Mouse (Mus musculus) midbrain, embryonic 11.5 days (tissue): ENCODE data around the gene Mafk. TPM values are rescaled to one million over a fixed set of nuclear protein-coding genes. Genes with fewer than 3 reads are reported as not detected.
A peak's percentile ranks its signal among the peaks of the same experiment; 100 is the strongest.

Experiments
- ATAC-seq: fragments of 200-750 bp; cut with Nextera tagmentation; 2 replicates; pipeline ENCODE4 v1.8.0; 2017; ENCODE audit warnings: moderate TSS enrichment, moderate library complexity; ENCODE audit not compliant: low FRiP score
- DNase-seq: peaks from one replicate; pipeline ENCODE4 v3.0.0; 2015; ENCODE audit warnings: low spot score; ENCODE audit errors: missing footprints
- H3K27ac ChIP-seq: fragments of 300-500 bp; sonication (generic); 2 replicates; pipeline ENCODE4 v1.5.1; 2014; ENCODE audit warnings: low read depth, low read length
- H3K27me3 ChIP-seq: fragments of 300-500 bp; sonication (generic); 2 replicates; pipeline ENCODE4 v1.6.1; 2014; ENCODE audit warnings: mild to moderate bottlenecking, low read length, moderate library complexity, mixed read lengths; ENCODE audit not compliant: control insufficient read depth, insufficient read depth
- H3K36me3 ChIP-seq: fragments of 300-500 bp; sonication (generic); 2 replicates; pipeline ENCODE4 v1.6.1; 2014; ENCODE audit warnings: mild to moderate bottlenecking, low read length, moderate library complexity, mixed read lengths; ENCODE audit not compliant: control insufficient read depth, insufficient read depth
- H3K4me1 ChIP-seq: fragments of 300-500 bp; sonication (generic); 2 replicates; pipeline ENCODE4 v1.6.1; 2014; ENCODE audit warnings: low read length; ENCODE audit not compliant: control insufficient read depth, insufficient read depth
- H3K4me2 ChIP-seq: fragments of 300-500 bp; sonication (generic); 2 replicates; pipeline ENCODE4 v1.6.1; 2014; ENCODE audit warnings: mild to moderate bottlenecking, moderate library complexity
- H3K4me3 ChIP-seq: fragments of 300-500 bp; sonication (generic); 2 replicates; pipeline ENCODE4 v1.5.1; 2014; ENCODE audit warnings: low read depth, low read length
- H3K9ac ChIP-seq: fragments of 300-500 bp; sonication (generic); 2 replicates; pipeline ENCODE4 v1.6.1; 2014; ENCODE audit warnings: low read length
- H3K9me3 ChIP-seq: fragments of 300-500 bp; sonication (generic); 2 replicates; pipeline ENCODE4 v1.6.1; 2016; ENCODE audit warnings: low read length; ENCODE audit not compliant: control insufficient read depth
- WGBS: fragments of 180-500 bp; shearing (Covaris S2); extraction: QIAGEN DNeasy Blood & Tissue Kit; methylation state at CpG from one replicate; pipeline ENCODE4 v1.1.7; 2014; 5-methylcytosine and 5-hydroxymethylcytosine counted together
- polyA plus RNA-seq: library from polyadenylated mRNA; unstranded; fragments of >200 nt; fragmentation: Nextera tagmentation; extraction: Ambion mirVana; gene quantifications from 2 replicates; pipeline ENCODE4 v1.2.1, GENCODE M21; 2014

The Mafk gene
- polyA plus RNA-seq, 1 experiment from 2014 or later, result 5.1 TPM

GRCm38 (mm10) chr5:139821466-139822459, 30.4 kb downstream of the Mafk start:
- Histone ChIP-seq H3K4me2 (no peak overlapping the region), H3K9ac (no peak overlapping the region), H3K27me3 (no peaks in the 10 kb centered on the region), H3K36me3 (peaks cover 6% of the 10 kb centered on the region; the same call in 1 of the 2 replicates), H3K9me3 (no peaks in the 10 kb centered on the region), H3K4me3 (no peak overlapping the region), H3K4me1 (peaks cover 8% of the 10 kb centered on the region), H3K27ac (no peak overlapping the region)
- ATAC-seq (no peak), DNase-seq (no peak)
- WGBS, result 86% methylated on average over 12 of the region's 12 CpGs

DNA sequence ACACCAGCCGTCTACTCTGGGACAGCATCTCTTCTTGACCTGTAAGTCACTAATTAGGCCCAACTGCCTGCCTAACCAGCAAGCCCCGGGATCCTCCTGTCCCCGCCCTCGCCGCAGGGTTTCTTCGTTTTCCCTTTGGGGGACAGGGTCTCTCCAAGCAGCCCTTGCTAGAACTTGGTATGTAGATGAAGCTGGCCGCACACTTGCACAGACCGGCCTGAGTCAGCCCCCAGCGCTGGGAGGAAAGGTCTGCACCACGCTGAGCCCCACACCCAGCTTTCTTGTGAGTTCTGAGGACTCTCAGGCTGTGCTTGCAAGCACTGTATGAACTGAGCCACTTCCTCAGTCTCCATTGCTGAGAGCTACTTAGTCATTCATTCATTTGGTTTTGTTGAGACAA, 33.2 kb downstream of the Mafk start:
- WGBS, result 93% methylated on average over 10 of the region's 10 CpGs
- H3K27me3 ChIP-seq, result no peaks in the 10 kb centered on the region
- H3K9ac ChIP-seq, result no peak overlapping the region
- ATAC-seq, result no peak
- H3K9me3 ChIP-seq, result no peaks in the 10 kb centered on the region
- H3K4me2 ChIP-seq, result no peak overlapping the region
- DNase-seq, result no peak
- H3K36me3 ChIP-seq, result peaks cover 6% of the 10 kb centered on the region; the same call in 1 of the 2 replicates
- H3K27ac ChIP-seq, result no peak overlapping the region
- H3K4me1 ChIP-seq, result peaks cover 8% of the 10 kb centered on the region
- H3K4me3 ChIP-seq, result no peak overlapping the region

DNA sequence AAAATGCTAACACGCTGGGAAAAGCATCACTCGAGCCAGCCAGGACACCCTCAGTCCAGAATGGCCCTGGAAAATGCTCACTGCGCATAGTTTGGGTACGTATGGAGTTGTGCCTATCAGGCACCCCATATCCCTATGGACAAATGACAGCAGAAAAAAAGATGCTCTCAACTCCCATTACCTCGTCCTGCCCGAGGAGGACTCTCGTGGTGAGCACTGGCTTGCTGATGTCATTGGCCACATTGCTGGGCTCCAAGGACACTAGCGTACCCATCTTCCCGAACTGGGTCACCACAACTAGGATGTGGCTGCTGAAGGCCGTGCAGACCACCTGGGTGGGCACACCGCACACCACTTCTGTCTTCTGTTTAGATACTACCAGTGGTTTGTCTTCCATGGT, 34.6 kb downstream of the Mafk start:
- Histone ChIP-seq H3K9ac (peak overlapping the region; percentile 82), H3K4me3 (peak overlapping the region; percentile 75), H3K36me3 (peaks cover 6% of the 10 kb centered on the region; the same call in 1 of the 2 replicates), H3K27me3 (no peaks in the 10 kb centered on the region), H3K27ac (no peak overlapping the region), H3K4me2 (peak overlapping the region; percentile 90), H3K4me1 (peaks cover 8% of the 10 kb centered on the region), H3K9me3 (no peaks in the 10 kb centered on the region)
- ATAC-seq (peak; percentile 25; the same call in 1 of the 2 replicates), DNase-seq (no peak)
- 54% methylated on average over 11 of the region's 11 CpGs for WGBS

DNA sequence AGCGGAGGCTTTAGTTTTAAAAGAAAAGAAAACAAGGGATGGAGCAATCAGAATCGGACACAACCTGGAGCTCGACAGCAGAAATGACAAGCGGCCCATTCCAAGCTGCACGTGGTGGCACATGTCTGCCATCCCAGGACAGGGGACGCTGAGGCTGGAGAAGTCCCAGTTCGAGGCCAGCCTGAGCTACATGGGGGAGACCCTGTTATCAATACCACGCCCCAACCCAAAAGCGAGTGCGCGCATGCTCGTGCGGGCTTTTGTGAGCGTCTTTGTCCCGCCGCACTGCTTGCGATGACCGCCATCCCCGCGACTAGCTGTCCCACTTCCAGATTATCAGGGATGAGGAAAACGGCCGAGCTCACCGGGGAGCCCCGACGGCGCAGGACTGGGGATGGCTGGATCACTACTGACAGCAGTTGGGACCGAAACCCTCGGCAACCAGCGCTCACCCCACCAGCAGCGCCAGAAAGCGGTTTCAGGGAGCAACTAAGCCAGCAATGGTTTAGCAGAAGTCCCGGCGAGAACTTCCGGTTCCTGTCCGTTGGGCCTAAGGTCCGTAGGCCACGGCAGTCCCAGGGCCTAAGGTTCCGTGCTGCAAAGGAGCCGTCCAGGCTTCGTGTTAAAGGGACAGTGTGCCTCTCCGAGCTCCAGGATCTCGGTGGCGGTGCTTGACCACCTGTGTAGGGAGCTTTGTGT, 35.2 kb downstream of the Mafk start, which contains the start of the genes Gm26938 and Psmg3:
Gene Gm26938 (minus strand): TSS at position 51 of the 699 bp plus-strand sequence.
Gene Psmg3 (minus strand): TSS at position 529 of the 699 bp plus-strand sequence.
- WGBS, result under 1% methylated on average over 43 of the region's 43 CpGs
- peak; percentile 88 for ATAC-seq
- peak within 1 kb of the TSS; percentile 75 for H3K4me3 ChIP-seq
- peak within 1 kb of the TSS; percentile 82 for H3K9ac ChIP-seq
- peak within 1 kb of the TSS; percentile 90 for H3K4me2 ChIP-seq
- no peak within 1 kb of the TSS for H3K27ac ChIP-seq
- no peaks in the 10 kb centered on the region for H3K27me3 ChIP-seq
- peaks cover 8% of the 10 kb centered on the region for H3K4me1 ChIP-seq
- peaks cover 6% of the 10 kb centered on the region; the same call in 1 of the 2 replicates for H3K36me3 ChIP-seq
- no peaks in the 10 kb centered on the region for H3K9me3 ChIP-seq
- DNase-seq, result peak; percentile 100

- Histone ChIP-seq H3K27ac (no peak overlapping the region), H3K4me3 (no peak overlapping the region), H3K4me1 (peaks cover 8% of the 10 kb centered on the region), H3K9me3 (no peaks in the 10 kb centered on the region), H3K36me3 (peaks cover 4% of the 10 kb centered on the region; the same call in 1 of the 2 replicates), H3K9ac (no peak overlapping the region), H3K27me3 (no peaks in the 10 kb centered on the region), H3K4me2 (no peak overlapping the region)
- WGBS, result 91% methylated on average over 1 of the region's 1 CpGs
- no peak for DNase-seq
- no peak for ATAC-seq
Observed at GRCm38 (mm10) chr5:139827593-139827992, 36.3 kb downstream of the Mafk start.

GRCm38 (mm10) chr5:139829384-139829783, 38.1 kb downstream of the Mafk start:
- H3K27me3 ChIP-seq, result no peaks in the 10 kb centered on the region
- ATAC-seq (no peak), DNase-seq (no peak)
- no peak overlapping the region for H3K9ac ChIP-seq
- peaks cover 8% of the 10 kb centered on the region for H3K4me1 ChIP-seq
- 87% methylated on average over 13 of the region's 13 CpGs for WGBS
- no peak overlapping the region for H3K4me3 ChIP-seq
- H3K9me3 ChIP-seq, result no peaks in the 10 kb centered on the region
- no peak overlapping the region for H3K27ac ChIP-seq
- no peak overlapping the region for H3K4me2 ChIP-seq
- H3K36me3 ChIP-seq, result no peaks in the 10 kb centered on the region

GRCm38 (mm10) chr5:139830734-139831133, 39.4 kb downstream of the Mafk start:
- 88% methylated on average over 3 of the region's 3 CpGs for WGBS

GRCm38 (mm10) chr5:139832125-139832524, 40.8 kb downstream of the Mafk start:
- Histone ChIP-seq H3K36me3 (no peaks in the 10 kb centered on the region), H3K27ac (no peak overlapping the region), H3K4me1 (no peaks in the 10 kb centered on the region), H3K4me2 (no peak overlapping the region), H3K4me3 (no peak overlapping the region), H3K9me3 (no peaks in the 10 kb centered on the region), H3K9ac (no peak overlapping the region), H3K27me3 (no peaks in the 10 kb centered on the region)
- 83% methylated on average over 7 of the region's 7 CpGs for WGBS
- no peak for ATAC-seq
- peak; percentile 66 for DNase-seq

More at GRCm38 (mm10) chr5:139830734-139831133, 39.4 kb downstream of the Mafk start:
- Histone ChIP-seq H3K9me3 (no peaks in the 10 kb centered on the region), H3K27ac (no peak overlapping the region), H3K4me2 (no peak overlapping the region), H3K9ac (no peak overlapping the region), H3K4me1 (peaks cover 4% of the 10 kb centered on the region), H3K27me3 (no peaks in the 10 kb centered on the region), H3K4me3 (no peak overlapping the region), H3K36me3 (no peaks in the 10 kb centered on the region)
- ATAC-seq (no peak), DNase-seq (peak; percentile 26)
